Mouse (Mus musculus) heart, embryonic 16.5 days (tissue): Measurements from ENCODE around the gene Agpat1. TPM values are rescaled to one million over a fixed set of nuclear protein-coding genes. Genes with fewer than 3 reads are reported as not detected.

Source experiments
- ATAC-seq: fragments of 200-750 bp; cut with Nextera tagmentation; replicated peaks from 2 replicates; pipeline ENCODE4 v1.8.0; 2017; ENCODE audit warnings: moderate number of reproducible peaks; ENCODE audit not compliant: insufficient read depth, low FRiP score; ENCODE audit errors: extremely low read depth
- H3K27ac ChIP-seq: fragments of 300-500 bp; sonication (generic); 2 replicates; pipeline ENCODE4 v1.5.1; 2014; ENCODE audit warnings: mild to moderate bottlenecking, low read length, control low read depth, moderate library complexity
- H3K27me3 ChIP-seq: fragments of 300-500 bp; sonication (generic); 2 replicates; pipeline ENCODE4 v1.6.1; 2014; ENCODE audit warnings: low read length, mixed read lengths; ENCODE audit not compliant: control insufficient read depth, insufficient read depth
- H3K36me3 ChIP-seq: fragments of 300-500 bp; sonication (generic); 2 replicates; pipeline ENCODE4 v1.6.1; 2014; ENCODE audit not compliant: control insufficient read depth, insufficient read depth
- H3K4me1 ChIP-seq: fragments of 300-500 bp; sonication (generic); 2 replicates; pipeline ENCODE4 v1.6.1; 2014; ENCODE audit warnings: low read length, mixed read lengths; ENCODE audit not compliant: control insufficient read depth, insufficient read depth
- H3K4me2 ChIP-seq: fragments of 300-500 bp; sonication (generic); 2 replicates; pipeline ENCODE4 v1.6.1; 2014; ENCODE audit warnings: low read depth, mild to moderate bottlenecking, control low read depth, low read length
- H3K4me3 ChIP-seq: fragments of 300-500 bp; sonication (generic); 2 replicates; pipeline ENCODE4 v1.5.1; 2014; ENCODE audit warnings: mild to moderate bottlenecking, control low read depth, low read length
- H3K9ac ChIP-seq: fragments of 300-500 bp; sonication (generic); 2 replicates; pipeline ENCODE4 v1.6.1; 2014; ENCODE audit warnings: low read length, control low read depth
- H3K9me3 ChIP-seq: fragments of 300-500 bp; sonication (generic); replicated peaks from 2 replicates; pipeline ENCODE4 v1.6.1; 2016; ENCODE audit warnings: low read length; ENCODE audit not compliant: control insufficient read depth
- WGBS: fragments of 180-500 bp; shearing (Covaris S2); extraction: QIAGEN DNeasy Blood & Tissue Kit; methylation state at CpG from one replicate; pipeline ENCODE4 v1.1.7; 2014; 5-methylcytosine and 5-hydroxymethylcytosine counted together
- polyA plus RNA-seq: library from polyadenylated mRNA; unstranded; fragments of >200 nt; fragmentation: Nextera tagmentation; extraction: Ambion mirVana; gene quantifications from 2 replicates; pipeline ENCODE4 v1.2.1, GENCODE M21; 2015

Gene Agpat1
- polyA plus RNA-seq, 1 experiment from 2014 or later: 47.9 TPM

DNA sequence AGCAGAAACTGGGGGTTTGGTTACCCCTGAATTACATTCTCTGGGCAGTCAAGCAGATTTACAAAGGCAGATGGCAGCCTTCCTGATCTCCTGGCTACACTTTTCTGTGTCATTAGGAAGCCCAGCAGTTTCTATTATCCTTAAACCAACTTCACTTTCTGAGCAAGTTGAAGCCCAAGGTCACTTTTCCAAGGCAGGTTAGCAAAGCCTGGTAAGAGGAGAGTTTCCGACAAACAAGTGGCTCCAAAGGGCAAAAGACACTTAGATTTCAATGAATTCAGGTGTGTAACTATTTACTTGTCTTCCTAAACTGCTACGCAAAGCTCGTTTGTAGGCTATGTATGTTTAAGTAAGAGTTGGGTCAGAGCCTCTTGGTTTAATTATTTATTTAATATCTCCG, 39.3 kb downstream of the Agpat1 start:
- H3K4me2 ChIP-seq: no peak overlapping the region
- peaks cover 28% of the 10 kb centered on the region for H3K4me1 ChIP-seq
- no peaks in the 10 kb centered on the region for H3K27me3 ChIP-seq
- H3K36me3 ChIP-seq: no peaks in the 10 kb centered on the region
- no peak for ATAC-seq
- no peak overlapping the region for H3K9ac ChIP-seq
- 87% methylated on average over 4 of the region's 4 CpGs for WGBS
- H3K4me3 ChIP-seq: no peak overlapping the region
- H3K9me3 ChIP-seq: no peaks in the 10 kb centered on the region; the same call in 1 of the 2 replicates
- H3K27ac ChIP-seq: no peak overlapping the region

DNA sequence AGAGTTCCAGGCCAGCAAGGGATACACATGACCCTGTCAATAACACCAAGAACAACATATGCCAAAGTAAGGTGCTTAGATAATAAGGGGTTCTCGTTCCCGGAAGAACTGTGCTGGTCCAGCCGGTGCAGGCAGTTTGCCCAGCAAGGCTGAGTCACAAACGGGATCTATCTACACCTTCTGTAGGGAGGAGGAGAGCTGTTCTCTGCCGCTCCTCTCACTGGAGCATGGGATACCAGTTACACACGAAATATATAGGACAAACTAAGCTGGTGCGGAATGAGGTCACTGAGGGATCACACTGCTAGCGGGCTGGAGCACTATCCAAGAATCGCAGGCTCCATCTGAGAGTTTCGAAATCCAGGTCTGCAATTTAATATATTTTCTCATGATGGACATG, 39.9 kb downstream of the Agpat1 start:
- H3K27me3 ChIP-seq: no peaks in the 10 kb centered on the region
- no peak overlapping the region for H3K4me3 ChIP-seq
- ATAC-seq: no peak
- H3K9ac ChIP-seq: no peak overlapping the region
- H3K4me1 ChIP-seq: peaks cover 28% of the 10 kb centered on the region
- no peaks in the 10 kb centered on the region; the same call in 1 of the 2 replicates for H3K9me3 ChIP-seq
- H3K4me2 ChIP-seq: no peak overlapping the region
- no peak overlapping the region for H3K27ac ChIP-seq
- no peaks in the 10 kb centered on the region for H3K36me3 ChIP-seq
- 71% methylated on average over 10 of the region's 10 CpGs for WGBS

DNA sequence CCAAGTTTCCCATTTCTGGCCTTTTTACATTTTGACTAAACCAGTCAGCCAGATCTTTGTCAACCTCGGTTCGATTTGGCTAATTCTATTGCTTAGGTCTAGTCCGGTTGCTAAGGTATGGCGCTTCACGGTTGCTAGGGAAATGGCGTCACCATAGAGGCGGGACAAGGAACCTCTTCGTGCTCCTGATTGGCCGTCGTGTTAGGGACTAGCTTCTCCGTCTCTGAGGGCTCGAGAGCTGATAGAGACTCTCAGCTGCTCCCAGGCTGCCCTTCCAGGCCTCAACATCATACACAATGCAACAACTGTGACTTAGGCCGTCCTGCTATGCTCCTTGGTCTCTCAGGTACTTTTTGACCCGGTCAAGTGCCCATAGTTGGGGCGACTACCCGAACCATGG, 40.5 kb downstream of the Agpat1 start, which contains the start of gene Fkbpl:
TSS of gene Fkbpl (plus strand) at position 157 of the 400 bp plus-strand sequence.
- H3K4me2 ChIP-seq: peak within 1 kb of the TSS; percentile 78
- peak within 1 kb of the TSS; percentile 81 for H3K27ac ChIP-seq

DNA sequence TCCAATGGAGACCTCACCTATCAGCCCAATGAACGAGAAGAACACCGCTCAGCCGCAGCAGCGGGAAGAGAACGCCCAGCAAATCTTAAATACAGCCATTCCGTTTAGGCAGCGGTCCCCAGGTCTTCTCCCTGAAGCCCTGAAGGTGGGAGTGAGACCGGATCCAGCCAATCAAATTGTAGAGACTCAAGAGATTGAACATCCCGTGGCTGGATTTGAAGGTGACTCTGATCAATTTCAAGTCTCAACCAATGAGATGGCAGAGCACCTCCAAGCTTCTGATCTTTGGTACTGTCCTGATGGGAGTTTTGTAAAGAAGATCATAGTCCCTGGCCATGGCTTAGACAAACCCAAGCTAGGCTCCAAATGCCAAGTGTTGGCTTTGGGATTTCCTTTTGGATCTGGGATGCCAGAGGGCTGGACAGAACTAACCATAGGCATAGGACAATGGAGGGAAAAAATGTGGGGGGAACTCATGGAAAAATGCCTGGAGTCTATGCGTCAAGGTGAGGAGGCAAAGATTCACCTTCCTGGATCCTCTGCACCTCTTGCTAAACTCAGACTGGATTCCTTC, 41.3 kb downstream of the Agpat1 start:
- Histone ChIP-seq H3K36me3 (no peaks in the 10 kb centered on the region), H3K4me3 (peak overlapping the region; percentile 74), H3K4me2 (peak overlapping the region; percentile 78), H3K4me1 (peaks cover 27% of the 10 kb centered on the region), H3K27me3 (no peaks in the 10 kb centered on the region), H3K27ac (0 out of 2 replicates have a peak overlapping the region, but pooled peaks have one; percentile 37), H3K9me3 (no peaks in the 10 kb centered on the region), H3K9ac (peak overlapping the region; percentile 83)
- WGBS: 38% methylated on average over 10 of the region's 10 CpGs
- no peak for ATAC-seq

More for the DNA sequence above, 40.5 kb downstream of the Agpat1 start, which contains the start of gene Fkbpl:
- peak; percentile 78 for ATAC-seq
- H3K36me3 ChIP-seq: no peaks in the 10 kb centered on the region
- peak within 1 kb of the TSS; percentile 74 for H3K4me3 ChIP-seq
- H3K9ac ChIP-seq: peak within 1 kb of the TSS; percentile 83
- no peaks in the 10 kb centered on the region for H3K9me3 ChIP-seq
- H3K4me1 ChIP-seq: peaks cover 28% of the 10 kb centered on the region
- no peaks in the 10 kb centered on the region for H3K27me3 ChIP-seq
- WGBS: under 1% methylated on average over 16 of the region's 16 CpGs

DNA sequence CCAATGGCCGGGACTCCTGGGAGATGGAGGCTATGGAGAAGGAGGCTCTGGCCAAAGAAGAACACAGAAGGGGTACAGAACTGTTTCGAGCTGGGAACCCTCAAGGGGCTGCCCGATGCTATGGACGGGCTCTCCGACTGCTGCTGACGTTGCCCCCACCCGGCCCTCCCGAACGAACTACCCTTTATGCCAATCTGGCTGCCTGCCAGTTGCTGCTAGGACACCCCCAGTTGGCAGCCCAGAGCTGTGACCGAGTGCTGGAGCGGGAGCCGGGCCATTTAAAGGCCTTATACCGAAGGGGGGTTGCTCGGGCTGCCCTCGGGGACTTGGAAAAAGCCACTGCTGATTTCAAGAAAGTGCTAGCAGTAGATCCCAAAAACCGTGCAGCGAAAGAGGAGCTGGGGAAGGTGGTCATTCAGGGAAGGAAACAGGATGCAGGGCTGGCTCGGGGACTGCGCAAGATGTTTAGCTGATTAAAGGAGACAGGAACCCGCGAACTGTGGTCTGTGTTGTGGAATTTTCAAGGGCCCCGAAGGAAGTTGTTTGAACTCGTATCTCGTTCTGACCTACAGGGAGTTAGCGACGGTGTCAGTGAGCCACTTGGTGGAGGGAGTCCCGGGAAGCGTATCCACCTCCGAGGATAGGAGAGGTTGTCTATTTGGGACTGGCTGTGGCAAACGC, 41.9 kb downstream of the Agpat1 start:
- Histone ChIP-seq H3K27me3 (no peaks in the 10 kb centered on the region), H3K9ac (no peak overlapping the region), H3K9me3 (no peaks in the 10 kb centered on the region), H3K27ac (no peak overlapping the region), H3K4me1 (peaks cover 23% of the 10 kb centered on the region), H3K4me3 (no peak overlapping the region), H3K4me2 (peak overlapping the region; percentile 11; the same call in 1 of the 2 replicates), H3K36me3 (no peaks in the 10 kb centered on the region)
- ATAC-seq: no peak
- 80% methylated on average over 30 of the region's 30 CpGs for WGBS

DNA sequence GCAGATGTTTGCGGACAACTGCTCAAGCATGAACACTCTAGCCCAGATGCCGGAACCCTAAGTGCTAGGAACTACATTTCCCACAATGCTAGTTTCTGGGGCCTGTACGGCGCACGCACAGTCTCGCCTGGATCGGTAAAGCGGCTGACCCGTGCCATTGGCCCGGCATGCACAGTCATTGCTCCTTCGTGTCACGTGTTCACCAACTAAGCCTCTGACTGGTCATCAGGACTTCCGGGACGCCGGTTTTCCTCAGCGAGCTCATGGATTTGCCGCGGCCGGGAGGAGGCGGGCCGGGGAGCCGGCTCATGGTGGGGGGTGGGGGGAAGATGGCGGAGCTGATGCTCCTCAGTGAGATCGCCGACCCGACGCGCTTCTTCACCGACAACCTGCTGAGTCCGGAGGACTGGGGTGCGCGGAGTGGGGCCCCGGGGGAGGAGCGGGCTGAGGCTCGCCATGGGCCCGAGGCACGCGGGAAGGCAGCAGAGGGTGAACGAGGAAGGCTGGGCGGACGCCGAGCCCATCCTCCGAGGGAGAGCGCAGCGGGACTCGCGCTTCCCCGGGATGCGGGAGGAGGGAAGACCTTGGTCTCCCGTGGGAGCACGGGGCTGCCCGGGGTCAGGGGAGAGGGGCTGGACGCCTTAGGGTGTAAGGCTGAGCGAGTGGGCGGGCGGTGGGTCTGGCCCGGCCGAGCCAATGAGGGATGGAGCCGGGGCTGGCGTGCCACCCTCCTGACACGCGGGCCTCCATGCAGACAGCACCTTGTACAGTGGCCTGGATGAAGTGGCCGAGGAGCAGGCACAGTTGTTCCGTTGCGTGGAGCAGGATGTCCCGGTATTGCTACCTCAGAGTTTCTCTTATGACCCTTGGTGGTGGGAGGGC, 43.1 kb downstream of the Agpat1 start, which contains the start of gene Atf6b:
TSS of gene Atf6b (plus strand) at position 241 of the 882 bp plus-strand sequence.
- Histone ChIP-seq H3K4me2 (peak within 1 kb of the TSS; percentile 90), H3K9ac (peak within 1 kb of the TSS; percentile 94), H3K4me3 (peak within 1 kb of the TSS; percentile 94), H3K4me1 (peaks cover 18% of the 10 kb centered on the region), H3K27ac (peak within 1 kb of the TSS; percentile 69), H3K9me3 (no peaks in the 10 kb centered on the region), H3K36me3 (peaks cover 7% of the 10 kb centered on the region), H3K27me3 (no peaks in the 10 kb centered on the region)
- 1% methylated on average over 66 of the region's 66 CpGs for WGBS
- ATAC-seq: peak; percentile 97

DNA sequence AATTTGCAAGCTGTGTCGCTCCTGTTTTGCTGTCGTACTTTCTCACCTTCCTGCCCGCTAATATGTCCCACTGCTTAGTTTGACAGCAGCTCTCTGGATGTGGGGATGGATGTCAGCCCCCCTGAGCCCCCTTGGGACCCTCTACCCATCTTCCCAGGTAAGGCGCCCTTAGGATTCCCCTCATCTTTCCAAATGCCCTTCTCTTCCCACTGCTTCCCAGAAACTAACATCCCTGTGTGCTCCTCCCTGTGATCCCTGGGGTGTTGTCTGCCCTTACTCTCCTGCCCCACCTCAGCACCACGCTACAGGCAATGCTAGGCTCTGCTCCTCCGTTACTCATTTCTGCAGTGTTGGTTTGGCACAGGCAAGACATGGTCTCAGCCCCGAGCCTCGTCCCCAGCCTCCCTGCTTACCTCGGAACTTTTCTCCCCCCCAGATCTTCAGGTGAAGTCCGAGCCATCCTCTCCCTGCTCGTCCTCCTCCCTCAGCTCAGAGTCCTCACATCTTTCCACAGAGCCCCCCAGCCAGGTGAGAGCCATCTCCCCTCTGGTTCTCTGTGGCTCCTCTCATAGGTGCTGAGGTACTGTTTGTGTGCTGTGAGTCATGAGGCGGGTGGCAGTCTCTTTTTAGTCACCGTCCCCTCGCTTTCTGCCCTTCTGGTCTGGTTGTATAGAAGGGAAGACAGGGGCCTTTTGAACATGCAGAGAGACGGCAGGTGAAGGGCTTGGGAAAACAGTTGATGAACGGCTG, 44.3 kb downstream of the Agpat1 start:
- Histone ChIP-seq H3K27ac (no peak overlapping the region), H3K4me1 (peaks cover 18% of the 10 kb centered on the region), H3K9me3 (no peaks in the 10 kb centered on the region), H3K4me2 (peak overlapping the region; percentile 90), H3K36me3 (peaks cover 12% of the 10 kb centered on the region), H3K9ac (no peak overlapping the region), H3K4me3 (no peak overlapping the region), H3K27me3 (no peaks in the 10 kb centered on the region)
- no peak for ATAC-seq
- WGBS: 83% methylated on average over 16 of the region's 16 CpGs

DNA sequence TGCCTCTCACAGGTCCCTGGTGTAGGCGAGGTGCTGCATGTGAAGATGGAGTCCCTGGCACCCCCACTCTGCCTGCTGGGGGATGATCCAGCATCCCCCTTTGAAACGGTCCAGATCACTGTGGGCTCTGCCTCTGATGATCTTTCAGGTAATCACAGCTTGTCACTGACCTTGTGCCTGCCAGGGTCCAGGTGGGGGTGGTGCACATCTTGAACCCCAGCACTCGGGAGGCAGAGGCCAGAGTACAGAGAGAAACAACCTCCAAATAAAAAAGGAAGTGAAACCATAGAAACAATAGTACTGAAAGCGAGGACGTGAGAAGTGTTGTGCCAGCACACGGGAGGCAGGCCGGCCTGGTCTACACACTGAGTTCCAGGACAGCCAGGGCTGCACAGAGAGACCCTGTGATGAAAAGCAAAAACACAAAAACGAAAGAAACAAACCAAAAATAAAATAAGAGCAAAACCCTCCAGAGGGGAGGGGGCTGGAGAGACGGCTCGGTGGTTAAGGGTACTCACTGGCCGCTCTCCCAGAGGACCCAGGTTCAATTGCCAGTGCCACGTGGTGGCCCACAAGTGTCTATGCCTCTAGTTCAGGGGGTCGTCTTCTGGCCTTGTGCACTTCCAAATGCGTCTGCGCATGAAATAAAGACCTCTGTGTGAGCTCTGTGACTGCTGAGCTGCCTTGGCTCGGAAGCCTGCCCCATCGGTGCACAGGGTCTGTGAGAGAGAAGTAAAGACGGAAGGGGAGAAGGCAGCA, 45.2 kb downstream of the Agpat1 start:
- H3K4me2 ChIP-seq: no peak overlapping the region
- H3K36me3 ChIP-seq: peaks cover 15% of the 10 kb centered on the region
- no peak overlapping the region for H3K9ac ChIP-seq
- 86% methylated on average over 18 of the region's 18 CpGs for WGBS
- H3K4me1 ChIP-seq: peaks cover 18% of the 10 kb centered on the region
- no peaks in the 10 kb centered on the region for H3K27me3 ChIP-seq
- ATAC-seq: no peak
- no peak overlapping the region for H3K27ac ChIP-seq
- no peak overlapping the region for H3K4me3 ChIP-seq
- H3K9me3 ChIP-seq: no peaks in the 10 kb centered on the region
